Mouse (Mus musculus): ENCODE results near the gene Dtx2. TPM values are rescaled to one million over a fixed set of nuclear protein-coding genes. Genes with fewer than 3 reads are reported as not detected.

Gene Dtx2
- total RNA-seq, 2 experiments from 2014 or later: 2.3 to 22.1 TPM

DNA sequence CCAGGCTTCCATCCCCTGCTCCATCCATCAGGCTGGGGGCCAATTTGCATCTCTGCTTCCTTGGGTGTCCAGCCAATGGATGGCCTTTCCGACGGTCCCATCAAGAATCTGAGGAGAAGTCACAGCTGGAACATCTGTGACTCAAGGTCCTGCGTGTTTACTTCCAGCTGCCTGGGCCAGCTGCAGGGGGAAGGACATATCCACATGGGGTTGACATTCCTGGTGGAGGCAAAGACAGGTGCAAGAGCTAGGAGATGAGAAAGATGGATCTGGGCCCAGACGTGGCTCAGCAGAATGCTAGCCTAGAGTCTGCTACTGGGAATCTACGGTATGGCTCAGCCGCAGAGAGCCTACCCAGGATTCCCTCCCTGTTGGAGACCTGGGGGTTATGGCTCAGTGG lies 24.4 kb upstream of the Dtx2 start:
- ATAC-seq (replicated peaks; ENCODE audit: low FRiP score, low TSS enrichment, poor library complexity, severe bottlenecking): no peak

DNA sequence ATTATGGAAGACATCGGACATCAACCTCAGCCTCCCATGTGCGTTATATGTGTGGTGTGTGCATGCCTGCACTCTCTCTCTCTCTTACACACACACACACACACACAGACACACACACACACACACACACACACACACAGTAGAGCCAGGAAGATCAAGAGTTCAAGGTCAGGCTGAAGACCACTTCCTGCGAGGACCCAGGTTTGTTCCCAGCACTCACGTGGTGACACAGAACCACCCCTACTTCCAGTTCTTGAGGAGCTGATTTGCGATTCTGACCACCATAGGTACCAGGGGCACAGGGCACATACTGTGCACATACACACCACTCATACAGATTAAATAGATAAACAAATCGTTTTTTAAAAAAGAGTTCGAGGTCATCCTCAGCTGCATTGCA lies 22.7 kb upstream of the Dtx2 start:
- ATAC-seq (replicated peaks; ENCODE audit: low FRiP score, low TSS enrichment, poor library complexity, severe bottlenecking): no peak

DNA sequence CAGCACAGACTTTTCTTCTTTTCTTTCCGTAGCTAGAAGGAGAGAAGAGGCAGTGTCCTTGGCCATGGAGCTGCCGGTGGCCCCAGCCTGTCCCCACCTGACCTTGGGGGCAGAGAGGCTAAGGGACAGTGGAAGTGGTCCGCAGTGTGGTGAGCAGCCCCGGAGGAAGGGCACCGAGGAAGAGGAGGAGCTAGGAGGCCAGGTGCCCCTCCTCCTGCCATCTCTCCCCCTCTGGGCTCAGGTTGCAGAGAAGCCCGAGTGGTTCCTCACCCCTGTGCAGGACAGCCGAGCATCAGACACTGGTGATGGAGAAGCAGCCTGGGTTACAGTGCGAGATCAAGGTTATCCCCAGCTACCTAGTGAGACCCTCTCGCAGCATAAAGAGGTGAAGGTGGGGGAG lies 20.2 kb upstream of the Dtx2 start, which contains the start of gene Ssc4d:
Ssc4d (minus strand) TSS at position 167 of the 400 bp plus-strand sequence.
- ATAC-seq (replicated peaks; ENCODE audit: low FRiP score, low TSS enrichment, poor library complexity, severe bottlenecking): no peak

DNA sequence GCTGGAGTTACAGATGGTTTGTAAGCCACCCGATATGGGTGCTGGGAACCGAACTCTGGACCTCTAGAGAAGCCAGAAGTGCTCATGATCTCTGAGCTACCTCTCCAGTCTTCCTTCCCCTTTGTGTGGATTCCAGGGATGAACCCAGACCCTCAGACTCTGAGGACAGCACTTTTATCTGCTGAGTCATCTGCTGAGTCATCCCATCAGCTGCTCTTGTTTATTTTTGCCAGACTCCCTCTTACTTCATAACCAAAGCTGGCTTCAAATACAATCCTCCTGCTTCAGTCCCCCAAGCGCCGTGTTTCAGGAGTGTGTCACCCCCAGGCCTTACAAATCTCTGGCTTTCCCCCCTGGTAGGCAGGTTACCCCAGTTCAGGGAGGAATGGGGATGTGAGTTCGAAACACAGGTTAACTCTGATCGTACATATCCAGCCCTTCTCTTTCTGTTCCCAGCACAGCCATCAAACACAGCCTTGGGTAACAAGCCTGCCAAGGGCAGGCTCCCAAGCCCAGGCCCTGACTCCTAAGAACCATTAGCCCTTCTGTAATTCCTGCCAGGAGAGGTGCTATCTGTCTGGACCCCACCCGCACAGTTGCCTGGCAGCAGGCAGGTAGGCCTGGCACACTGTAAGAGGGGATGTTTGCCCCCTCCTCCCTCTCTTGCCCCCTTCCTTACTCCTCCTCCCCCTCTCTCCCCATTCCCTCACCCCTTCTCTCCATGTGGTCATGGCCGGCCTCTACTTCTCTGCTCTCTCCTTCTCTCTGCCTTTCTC lies 18.5 kb upstream of the Dtx2 start:
- no peak for ATAC-seq (replicated peaks; ENCODE audit: low FRiP score, low TSS enrichment, poor library complexity, severe bottlenecking)

DNA sequence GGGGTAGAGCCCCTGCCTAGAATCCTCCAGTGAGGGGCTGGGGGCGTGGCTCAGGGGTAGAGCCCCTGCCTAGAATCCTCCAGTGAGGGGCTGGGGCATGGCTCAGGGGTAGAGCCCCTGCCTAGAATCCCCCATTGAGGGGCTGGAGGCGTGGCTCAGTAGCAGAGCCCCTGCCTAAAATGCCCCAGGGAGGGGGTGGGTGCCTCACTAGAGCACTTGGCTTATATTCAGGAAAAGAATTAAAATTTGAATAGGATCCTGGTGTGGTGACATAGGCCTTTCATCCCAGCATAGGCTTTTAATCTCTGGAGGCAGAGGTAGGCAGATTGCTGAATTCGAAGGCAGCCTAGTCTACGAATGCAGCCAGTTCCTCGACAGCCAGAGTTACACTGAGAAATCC lies 15.2 kb upstream of the Dtx2 start:
- ATAC-seq (replicated peaks; ENCODE audit: low FRiP score, low TSS enrichment, poor library complexity, severe bottlenecking): no peak

DNA sequence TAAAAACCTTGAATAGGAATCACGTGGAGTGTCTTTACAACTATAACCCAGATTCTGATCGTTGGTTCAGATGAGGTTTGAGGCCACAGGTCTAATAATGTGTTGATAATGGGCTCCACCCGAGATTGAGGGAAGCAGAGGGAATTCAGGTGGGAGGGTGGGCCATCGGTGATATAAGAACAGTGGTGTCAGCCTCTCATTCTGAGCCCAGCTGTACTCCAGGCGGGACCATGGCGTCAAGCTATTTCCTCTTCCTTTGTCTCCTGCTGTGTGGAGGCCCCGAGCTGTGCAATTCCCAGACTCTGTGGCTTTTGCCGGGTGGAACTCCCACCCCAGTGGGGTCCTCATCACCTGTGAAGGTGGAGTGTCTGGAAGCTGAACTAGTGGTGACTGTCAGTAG lies 14.7 kb upstream of the Dtx2 start, which contains the start of gene Zp3:
Zp3 (plus strand) TSS at position 196 of the 400 bp plus-strand sequence.
- no peak for ATAC-seq (replicated peaks; ENCODE audit: low FRiP score, low TSS enrichment, poor library complexity, severe bottlenecking)

DNA sequence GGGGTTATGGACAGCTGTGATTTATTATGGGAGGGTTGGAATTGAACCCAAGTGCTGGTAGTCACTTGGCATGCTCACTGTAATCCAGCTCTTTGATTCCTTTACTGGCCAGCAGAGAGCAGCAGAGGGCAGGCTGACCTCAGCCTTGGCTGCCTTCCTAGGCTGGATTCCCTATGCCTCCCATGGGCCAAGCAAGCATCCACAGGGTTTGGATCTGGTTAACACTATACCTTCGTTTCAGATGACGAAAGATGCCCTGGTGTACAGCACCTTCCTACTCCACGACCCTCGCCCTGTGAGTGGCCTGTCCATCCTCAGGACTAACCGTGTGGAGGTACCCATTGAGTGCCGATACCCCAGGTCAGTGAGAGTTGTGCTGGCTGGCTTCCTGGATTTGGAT lies 12.2 kb upstream of the Dtx2 start:
- peak; percentile 80 for ATAC-seq (replicated peaks; ENCODE audit: low FRiP score, low TSS enrichment, poor library complexity, severe bottlenecking)

DNA sequence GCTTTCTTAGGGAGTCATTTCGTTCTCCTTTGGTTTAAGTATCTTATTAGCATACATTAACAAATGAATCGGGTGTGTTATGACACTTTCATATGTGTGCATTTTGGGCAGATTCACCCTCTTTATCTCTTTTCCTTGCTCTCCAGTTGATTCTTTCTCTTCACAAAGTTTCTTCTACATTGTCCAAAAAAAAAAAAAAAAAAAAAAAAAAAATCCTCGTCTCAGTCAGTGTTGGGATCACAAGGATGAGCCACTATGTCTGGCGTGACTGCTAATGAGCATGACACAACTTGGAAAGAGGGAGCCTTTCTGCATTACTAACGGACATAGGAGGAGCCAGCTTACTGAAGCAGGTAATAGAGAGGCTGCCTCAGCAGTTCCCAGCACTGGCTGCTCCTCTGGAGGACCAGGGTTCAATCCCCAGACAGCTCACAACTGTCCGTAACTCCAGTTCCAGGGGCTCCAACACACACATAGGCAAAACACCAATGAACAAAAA lies 10.0 kb upstream of the Dtx2 start:
- ATAC-seq (replicated peaks; ENCODE audit: low FRiP score, low TSS enrichment, poor library complexity, severe bottlenecking): no peak

DNA sequence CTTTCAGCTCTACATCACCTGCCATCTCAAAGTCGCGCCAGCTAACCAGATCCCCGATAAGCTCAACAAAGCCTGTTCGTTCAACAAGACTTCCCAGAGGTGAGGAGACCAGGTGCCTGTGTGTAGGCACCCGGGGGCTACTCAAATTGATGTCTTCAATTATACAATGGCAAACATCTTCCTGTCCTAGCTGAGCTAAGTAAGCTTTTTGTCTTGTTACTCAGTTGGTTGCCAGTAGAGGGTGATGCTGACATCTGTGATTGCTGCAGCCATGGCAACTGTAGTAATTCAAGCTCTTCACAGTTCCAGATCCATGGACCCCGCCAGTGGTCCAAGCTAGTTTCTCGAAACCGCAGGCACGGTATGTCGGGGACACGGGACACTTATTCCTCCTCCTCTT lies 7.4 kb upstream of the Dtx2 start:
- no peak; the same call in 1 of the 2 replicates for ATAC-seq (replicated peaks; ENCODE audit: low FRiP score, low TSS enrichment, poor library complexity, severe bottlenecking)

DNA sequence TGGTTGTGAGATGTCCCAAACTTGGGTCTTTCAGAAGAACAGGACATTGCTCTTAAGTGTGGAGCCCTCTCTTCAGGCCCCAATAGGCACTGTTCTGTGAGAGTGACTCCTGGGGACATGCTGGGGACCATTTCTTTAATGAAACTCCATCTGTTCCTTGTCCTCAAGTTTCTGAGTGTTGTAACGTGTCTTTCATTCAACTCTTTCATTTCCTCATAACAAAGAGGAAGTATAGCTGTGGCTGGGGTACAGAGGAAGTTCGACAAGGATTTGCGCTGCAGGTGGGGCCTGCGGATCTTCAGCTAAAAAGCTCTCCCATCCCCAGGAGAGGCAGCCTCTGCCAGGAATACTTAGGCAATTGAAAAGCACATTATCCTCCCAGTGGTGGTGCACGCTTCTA lies 4.0 kb upstream of the Dtx2 start:
- ATAC-seq (replicated peaks; ENCODE audit: low FRiP score, low TSS enrichment, poor library complexity, severe bottlenecking): no peak

DNA sequence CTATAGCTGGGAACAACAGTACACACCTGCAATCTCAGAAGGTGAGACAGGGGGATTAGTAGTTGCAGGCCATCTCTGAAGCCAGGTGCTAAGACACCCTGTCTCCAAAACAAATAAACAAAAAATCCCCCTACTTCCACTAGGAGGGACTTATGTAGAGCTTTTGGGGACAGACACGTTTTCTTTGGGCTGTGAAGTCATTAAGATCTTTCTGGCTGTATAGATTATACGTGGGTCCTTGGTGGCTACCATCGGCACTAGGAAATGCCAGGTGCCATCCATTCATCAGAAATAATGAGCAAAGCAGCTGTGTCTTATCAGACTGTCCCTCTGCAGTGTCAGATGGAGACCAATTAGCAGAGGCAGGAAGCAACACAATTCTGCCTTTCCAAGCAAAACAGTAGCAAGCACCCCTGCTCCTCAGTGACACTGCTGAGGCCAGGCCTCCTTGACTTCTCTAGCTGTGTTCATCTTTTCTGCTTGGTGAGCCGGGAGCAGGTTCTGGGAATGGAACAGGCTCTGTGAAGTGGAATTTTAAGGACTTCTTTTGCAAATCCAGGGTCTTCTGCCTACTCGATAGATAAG lies 1.1 kb upstream of the Dtx2 start:
- no peak for ATAC-seq (replicated peaks; ENCODE audit: low FRiP score, low TSS enrichment, poor library complexity, severe bottlenecking)

DNA sequence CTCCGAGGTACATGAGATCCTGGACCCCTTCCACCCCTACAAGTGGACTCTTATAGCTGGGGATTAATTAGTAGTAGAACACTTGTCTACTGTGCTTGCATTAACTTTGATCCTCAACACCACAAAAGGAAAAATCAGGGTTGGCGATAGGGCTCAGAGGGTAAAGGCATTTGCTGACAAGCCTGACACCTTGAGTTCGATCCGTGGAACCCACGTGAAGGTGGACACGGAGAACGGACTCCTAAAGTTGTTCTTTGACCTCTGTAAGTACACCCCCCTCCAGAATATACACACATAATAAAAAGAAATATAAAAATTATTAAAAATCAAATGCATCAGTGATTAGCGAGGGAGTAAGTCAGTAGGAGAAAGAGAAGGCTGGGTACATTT lies 270 bp upstream of the Dtx2 start:
- no peak for ATAC-seq (replicated peaks; ENCODE audit: low FRiP score, low TSS enrichment, poor library complexity, severe bottlenecking)

DNA sequence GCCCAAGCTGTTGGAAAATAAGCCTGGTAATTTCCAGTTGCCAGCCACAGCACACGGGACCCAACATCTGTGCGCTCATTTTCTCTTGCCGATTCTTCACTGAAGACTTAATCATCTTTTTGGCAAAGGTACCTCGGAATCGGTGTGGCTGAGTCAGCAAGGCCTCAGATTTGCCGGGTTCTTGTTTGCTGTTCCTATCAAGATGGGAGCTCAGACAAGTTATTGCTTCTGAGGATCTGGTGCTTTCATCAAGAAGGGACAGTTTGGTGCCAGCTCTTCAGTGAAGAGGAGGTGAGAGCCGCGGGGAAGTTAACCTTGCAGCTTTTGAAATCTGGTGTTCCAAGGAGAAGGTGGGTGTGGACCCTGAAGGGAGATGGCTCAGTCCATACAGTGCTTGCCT lies 1.6 kb downstream of the Dtx2 start:
- ATAC-seq (replicated peaks; ENCODE audit: low FRiP score, low TSS enrichment, poor library complexity, severe bottlenecking): no peak

DNA sequence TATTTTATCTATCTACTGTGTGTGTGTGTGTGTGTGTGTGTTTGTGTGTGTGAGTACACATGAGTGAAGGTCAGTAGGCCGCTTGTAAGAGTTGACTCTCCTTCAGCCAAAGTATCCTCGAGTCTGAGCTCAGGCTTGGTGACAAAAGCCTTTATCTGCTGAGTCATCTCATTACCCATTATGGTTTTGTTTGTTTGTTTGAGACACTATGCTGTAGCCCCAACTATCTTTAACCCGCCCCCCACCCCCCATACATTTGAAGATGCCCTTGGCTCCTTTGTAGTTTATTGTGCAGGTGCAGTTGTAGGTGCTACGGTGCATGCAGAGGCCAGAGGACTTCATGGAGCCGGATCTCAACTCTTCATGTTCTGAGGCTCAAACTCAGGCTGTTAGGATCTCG lies 6.6 kb downstream of the Dtx2 start:
- ATAC-seq (replicated peaks; ENCODE audit: low FRiP score, low TSS enrichment, poor library complexity, severe bottlenecking): no peak

DNA sequence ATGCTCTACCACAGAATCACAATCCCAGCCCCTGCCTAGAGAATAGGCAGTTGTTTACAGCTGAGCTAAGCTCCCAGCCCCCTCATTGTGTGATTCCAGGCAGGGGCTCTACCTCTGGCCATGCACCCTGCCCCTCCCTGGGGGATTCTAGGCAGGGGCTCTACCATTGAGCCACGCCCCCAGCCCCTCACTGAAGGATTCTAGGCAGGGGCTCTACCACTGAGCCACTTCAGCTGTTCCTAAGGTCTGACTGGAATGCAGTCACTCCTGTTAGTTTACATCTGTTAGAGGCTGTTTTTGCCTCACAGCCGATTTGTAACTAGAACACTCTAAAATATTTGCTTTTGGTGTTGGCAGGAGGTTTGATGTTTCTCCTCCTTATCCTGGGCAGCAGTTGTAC lies 7.7 kb downstream of the Dtx2 start:
- ATAC-seq (replicated peaks; ENCODE audit: low FRiP score, low TSS enrichment, poor library complexity, severe bottlenecking): no peak

DNA sequence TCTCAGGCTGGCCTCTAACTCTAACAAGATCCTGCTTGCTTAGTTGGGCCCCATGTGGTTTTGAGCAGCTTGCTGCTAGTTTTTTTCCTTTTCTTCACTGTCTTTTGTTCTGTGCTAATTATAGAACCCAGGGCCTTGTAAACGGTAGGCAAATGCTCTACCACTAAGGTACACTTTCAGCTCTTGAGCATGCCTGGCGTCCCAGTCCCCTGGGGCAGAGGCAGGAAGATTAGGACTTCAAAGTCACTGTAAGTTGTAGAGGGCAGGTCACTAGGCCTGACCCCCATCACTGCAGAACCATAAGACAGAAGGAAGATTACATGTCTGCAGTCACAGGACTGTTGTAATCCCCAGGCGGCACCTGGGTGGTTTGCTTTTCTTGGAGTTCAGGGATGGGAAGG lies 8.2 kb downstream of the Dtx2 start:
- ATAC-seq (replicated peaks; ENCODE audit: low FRiP score, low TSS enrichment, poor library complexity, severe bottlenecking): no peak

DNA sequence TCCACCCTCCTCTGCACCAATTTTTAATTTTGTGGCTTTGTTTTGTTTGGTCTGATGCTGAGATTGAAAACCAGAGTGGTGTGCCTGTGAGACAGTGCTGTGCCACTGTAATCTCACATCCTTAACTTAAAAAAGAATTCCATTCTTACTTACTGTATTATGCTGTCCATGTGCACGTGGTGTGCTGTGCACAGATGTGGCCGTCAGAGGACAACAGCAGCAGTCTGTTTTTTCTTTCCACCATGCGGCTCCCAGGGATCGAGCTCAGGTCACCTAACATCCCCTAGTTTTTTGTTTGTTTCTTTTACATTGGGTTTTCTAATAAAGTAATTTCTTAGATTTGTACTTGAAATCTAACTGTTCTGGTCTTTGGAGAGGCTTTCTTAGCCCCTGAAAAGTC lies 9.9 kb downstream of the Dtx2 start:
- no peak for ATAC-seq (replicated peaks; ENCODE audit: low FRiP score, low TSS enrichment, poor library complexity, severe bottlenecking)

DNA sequence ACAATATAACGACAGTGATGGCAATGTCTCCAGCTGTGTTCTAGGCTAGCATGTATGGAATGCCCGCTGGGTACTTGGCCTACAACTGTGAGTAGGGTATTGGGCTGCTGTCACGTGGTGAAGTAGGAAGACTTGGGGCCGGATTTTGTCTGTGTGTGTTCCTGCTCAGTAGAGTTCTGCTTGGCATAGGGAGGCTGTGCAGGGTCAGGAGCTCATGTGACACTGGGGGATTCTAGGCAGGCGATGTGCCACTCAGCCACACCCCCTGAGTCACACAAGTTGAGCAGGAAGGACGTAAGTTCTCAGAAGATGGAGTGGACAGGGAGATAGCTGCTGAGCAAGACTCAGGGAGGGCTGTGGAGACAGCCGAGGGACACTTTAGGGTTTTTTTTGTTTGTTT lies 13.1 kb downstream of the Dtx2 start:
- ATAC-seq (replicated peaks; ENCODE audit: low FRiP score, low TSS enrichment, poor library complexity, severe bottlenecking): no peak

DNA sequence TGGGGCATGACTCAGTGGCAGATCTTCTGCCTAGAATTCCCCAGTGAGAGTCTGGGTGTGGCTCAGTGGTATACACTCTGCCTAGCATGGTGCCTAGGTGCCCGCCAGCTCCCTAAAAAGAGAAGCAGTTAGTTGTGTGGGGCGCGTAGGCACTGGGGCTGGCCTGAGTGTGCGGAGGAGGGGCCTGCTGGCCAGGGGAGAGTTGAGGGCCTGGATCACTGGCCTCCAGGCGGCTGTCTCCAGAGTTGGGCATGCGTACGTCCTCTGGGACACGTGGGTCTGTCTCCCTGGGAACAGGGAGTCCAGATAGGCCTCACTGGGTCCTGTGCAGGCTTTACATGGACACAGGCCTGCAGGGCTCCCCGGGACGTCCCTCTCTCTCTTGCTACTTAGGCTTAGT lies 20.3 kb downstream of the Dtx2 start:
- no peak for ATAC-seq (replicated peaks; ENCODE audit: low FRiP score, low TSS enrichment, poor library complexity, severe bottlenecking)

DNA sequence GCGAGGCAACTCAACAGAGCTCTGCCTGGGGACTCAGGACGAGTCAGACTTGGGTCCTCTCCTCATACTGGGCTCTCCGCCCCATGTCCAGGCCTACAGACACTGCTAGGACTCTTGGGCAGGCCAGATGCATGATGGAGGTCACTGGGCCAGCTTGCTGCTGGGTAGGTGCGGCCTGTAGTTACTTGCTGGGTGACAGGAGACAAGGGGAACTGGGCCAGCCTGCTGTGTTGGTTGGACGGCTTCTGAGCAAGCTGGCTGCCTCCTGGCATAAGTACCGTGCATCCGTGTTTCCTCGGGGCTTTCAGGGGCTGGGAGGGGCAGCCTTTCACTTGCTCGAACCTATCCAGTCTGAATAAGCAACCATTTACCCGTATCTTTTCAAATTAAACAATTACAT lies 21.0 kb downstream of the Dtx2 start:
- no peak for ATAC-seq (replicated peaks; ENCODE audit: low FRiP score, low TSS enrichment, poor library complexity, severe bottlenecking)

Measured in megakaryocyte-erythroid progenitor cell, adult 5-6 weeks (primary cell).